Mouse (Mus musculus): ENCODE measurements around the gene Musk. TPM values are rescaled to one million over a fixed set of nuclear protein-coding genes. Genes with fewer than 3 reads are reported as not detected.

The Musk gene
- polyA plus RNA-seq, 1 experiment from 2014 or later = 0.08 TPM

DNA sequence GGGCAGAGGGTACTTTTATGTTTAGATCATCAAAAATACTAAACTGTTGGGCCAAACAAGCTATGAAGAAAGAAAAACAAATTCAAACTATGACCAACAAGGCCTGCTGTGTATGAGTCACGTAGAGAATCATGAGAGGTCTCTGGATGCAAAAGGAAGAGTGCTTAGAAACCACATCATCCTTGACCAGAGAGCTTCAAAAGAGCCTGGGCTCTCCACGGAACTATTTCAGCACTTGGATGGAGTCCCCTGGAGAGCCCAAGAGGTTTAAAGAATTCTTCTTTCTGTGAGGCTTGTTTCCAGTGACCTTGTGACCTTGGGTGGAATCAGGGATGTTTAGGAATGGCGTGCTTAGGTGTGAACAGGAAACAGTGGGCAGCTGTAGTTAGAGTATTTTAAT lies 53.5 kb downstream of the Musk start:
- ATAC-seq = no peak
- Histone ChIP-seq H3K36me3 (replicated peaks; ENCODE audit: insufficient read depth, low read length) (no peaks in the 10 kb centered on the region), H3K9ac (replicated peaks) (no peak overlapping the region), H3K27me3 (ENCODE audit: insufficient read depth, low read length) (no peaks in the 10 kb centered on the region), H3K4me2 (ENCODE audit: low read depth, low read length) (no peak overlapping the region), H3K4me3 (ENCODE audit: low read depth, low read length) (no peak overlapping the region), H3K9me3 (ENCODE audit: low read length) (no peaks in the 10 kb centered on the region), H3K27ac (ENCODE audit: low read depth) (no peak overlapping the region), H3K4me1 (ENCODE audit: insufficient read depth) (no peaks in the 10 kb centered on the region)
- 48% methylated on average over 3 of the region's 3 CpGs for WGBS (ENCODE audit: insufficient replicate concordance)
- no peak for TF ChIP-seq EP300 (IDR thresholded peaks at IDR 0.05; ENCODE audit: low read depth)
- no peak for TF ChIP-seq CTCF (IDR thresholded peaks at IDR 0.05; ENCODE audit: low read depth)
- DNase-seq = no peak

DNA sequence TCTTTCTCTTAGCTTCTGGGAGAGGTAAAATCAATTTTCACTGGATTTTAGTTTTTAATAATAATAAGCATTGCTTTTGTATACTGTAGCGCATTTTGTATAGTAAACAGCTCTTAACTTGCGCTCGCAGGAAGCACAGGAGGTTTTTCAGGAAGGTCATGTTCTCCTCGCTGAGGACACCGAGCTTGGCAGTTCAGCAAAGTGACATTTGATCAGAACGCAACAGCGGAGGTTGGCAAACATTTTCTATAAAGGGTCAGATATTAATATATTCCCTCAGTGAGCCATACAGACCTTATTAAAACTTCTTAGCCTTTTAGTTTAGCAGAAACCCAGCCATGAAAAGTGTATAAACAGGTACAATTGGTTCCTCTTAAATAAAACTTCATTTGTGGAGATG lies 64.4 kb downstream of the Musk start:
- TF ChIP-seq EP300 (IDR thresholded peaks at IDR 0.05; ENCODE audit: low read depth) (no peak), CTCF (IDR thresholded peaks at IDR 0.05; ENCODE audit: low read depth) (no peak)
- Histone ChIP-seq H3K9me3 (ENCODE audit: low read length) (no peaks in the 10 kb centered on the region), H3K4me2 (ENCODE audit: low read depth, low read length) (no peak overlapping the region), H3K9ac (replicated peaks) (no peak overlapping the region), H3K27ac (ENCODE audit: low read depth) (no peak overlapping the region), H3K4me1 (ENCODE audit: insufficient read depth) (no peaks in the 10 kb centered on the region), H3K4me3 (ENCODE audit: low read depth, low read length) (no peak overlapping the region), H3K27me3 (ENCODE audit: insufficient read depth, low read length) (no peaks in the 10 kb centered on the region), H3K36me3 (replicated peaks; ENCODE audit: insufficient read depth, low read length) (no peaks in the 10 kb centered on the region)
- no peak for DNase-seq
- no peak for ATAC-seq
- WGBS (ENCODE audit: insufficient replicate concordance) = 83% methylated on average over 7 of the region's 7 CpGs

- Histone ChIP-seq H3K27me3 (ENCODE audit: insufficient read depth, low read length) (no peaks in the 10 kb centered on the region), H3K9me3 (ENCODE audit: low read length) (no peaks in the 10 kb centered on the region), H3K27ac (ENCODE audit: low read depth) (no peak overlapping the region), H3K36me3 (replicated peaks; ENCODE audit: insufficient read depth, low read length) (no peaks in the 10 kb centered on the region), H3K4me3 (ENCODE audit: low read depth, low read length) (no peak overlapping the region), H3K4me2 (ENCODE audit: low read depth, low read length) (no peak overlapping the region), H3K9ac (replicated peaks) (no peak overlapping the region), H3K4me1 (ENCODE audit: insufficient read depth) (no peaks in the 10 kb centered on the region)
- ATAC-seq (no peak), DNase-seq (no peak)
- 56% methylated on average over 10 of the region's 10 CpGs for WGBS (ENCODE audit: insufficient replicate concordance)
- TF ChIP-seq CTCF (IDR thresholded peaks at IDR 0.05; ENCODE audit: low read depth) (no peak), EP300 (IDR thresholded peaks at IDR 0.05; ENCODE audit: low read depth) (no peak)
These were observed 65.4 kb downstream of the Musk start for GRCm38 (mm10) chr4:58351165-58351564.

- Histone ChIP-seq H3K27me3 (ENCODE audit: insufficient read depth, low read length) (no peaks in the 10 kb centered on the region), H3K9me3 (ENCODE audit: low read length) (no peaks in the 10 kb centered on the region), H3K4me1 (ENCODE audit: insufficient read depth) (no peaks in the 10 kb centered on the region), H3K4me3 (ENCODE audit: low read depth, low read length) (no peak overlapping the region), H3K9ac (replicated peaks) (no peak overlapping the region), H3K36me3 (replicated peaks; ENCODE audit: insufficient read depth, low read length) (no peaks in the 10 kb centered on the region), H3K27ac (ENCODE audit: low read depth) (no peak overlapping the region), H3K4me2 (ENCODE audit: low read depth, low read length) (no peak overlapping the region)
- WGBS (ENCODE audit: insufficient replicate concordance) = 72% methylated on average over 5 of the region's 5 CpGs
- ATAC-seq (peak; percentile 27; the same call in 1 of the 2 replicates), DNase-seq (no peak)
- TF ChIP-seq CTCF (IDR thresholded peaks at IDR 0.05; ENCODE audit: low read depth) = no peak
- no peak for TF ChIP-seq EP300 (IDR thresholded peaks at IDR 0.05; ENCODE audit: low read depth)
These were observed 65.8 kb downstream of the Musk start for GRCm38 (mm10) chr4:58351590-58351989.

DNA sequence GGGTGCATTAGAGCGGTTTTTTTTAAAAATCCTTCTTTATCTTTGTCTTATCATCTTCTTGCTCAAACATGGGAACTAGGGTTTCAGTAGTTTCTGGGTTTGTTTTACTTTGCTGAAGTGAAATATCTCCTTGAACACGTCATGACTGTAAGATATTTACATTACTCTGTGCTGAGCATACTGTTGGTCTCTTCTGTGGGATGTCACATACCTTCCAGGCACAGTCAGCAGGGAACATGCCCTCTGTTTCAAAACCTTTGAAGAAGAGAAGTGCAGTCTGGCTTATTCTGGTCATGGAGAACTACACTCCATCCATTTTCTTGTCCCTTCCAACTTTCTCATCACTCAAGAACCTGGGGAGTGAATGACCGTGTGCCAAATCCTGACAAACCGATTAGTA lies 73.2 kb downstream of the Musk start:
- Histone ChIP-seq H3K36me3 (replicated peaks; ENCODE audit: insufficient read depth, low read length) (no peaks in the 10 kb centered on the region), H3K4me1 (ENCODE audit: insufficient read depth) (no peaks in the 10 kb centered on the region), H3K4me3 (ENCODE audit: low read depth, low read length) (no peak overlapping the region), H3K4me2 (ENCODE audit: low read depth, low read length) (no peak overlapping the region), H3K27ac (ENCODE audit: low read depth) (no peak overlapping the region), H3K27me3 (ENCODE audit: insufficient read depth, low read length) (no peaks in the 10 kb centered on the region), H3K9me3 (ENCODE audit: low read length) (no peaks in the 10 kb centered on the region), H3K9ac (replicated peaks) (no peak overlapping the region)
- WGBS (ENCODE audit: insufficient replicate concordance) = 68% methylated on average over 4 of the region's 4 CpGs
- DNase-seq (no peak), ATAC-seq (no peak)
- TF ChIP-seq EP300 (IDR thresholded peaks at IDR 0.05; ENCODE audit: low read depth) (no peak), CTCF (IDR thresholded peaks at IDR 0.05; ENCODE audit: low read depth) (no peak)

DNA sequence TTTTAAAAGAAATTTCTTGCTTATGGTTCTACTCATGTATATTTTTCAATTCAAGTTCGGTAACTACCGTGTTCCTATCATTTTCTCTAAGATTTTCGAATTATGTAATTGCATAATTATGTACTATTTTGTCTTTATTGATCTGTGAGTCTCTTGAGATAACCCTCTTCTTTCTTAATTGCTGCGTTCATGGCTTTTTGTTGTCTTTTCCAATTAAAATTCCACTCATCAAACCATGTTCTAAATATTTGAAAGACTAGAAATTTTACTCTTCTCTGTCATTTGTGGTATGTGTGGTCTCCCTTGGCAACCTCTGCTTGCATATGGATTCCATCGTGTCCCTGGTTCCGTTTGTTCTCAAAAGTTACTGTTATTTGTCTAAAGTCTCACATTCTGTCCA lies 79.6 kb downstream of the Musk start:
- H3K4me3 ChIP-seq (ENCODE audit: low read depth, low read length) = no peak overlapping the region
- TF ChIP-seq EP300 (IDR thresholded peaks at IDR 0.05; ENCODE audit: low read depth) = no peak
- DNase-seq (no peak), ATAC-seq (no peak)
- H3K4me1 ChIP-seq (ENCODE audit: insufficient read depth) = no peaks in the 10 kb centered on the region
- no peaks in the 10 kb centered on the region for H3K27me3 ChIP-seq (ENCODE audit: insufficient read depth, low read length)
- no peak overlapping the region for H3K27ac ChIP-seq (ENCODE audit: low read depth)
- H3K4me2 ChIP-seq (ENCODE audit: low read depth, low read length) = no peak overlapping the region
- no peak overlapping the region for H3K9ac ChIP-seq (replicated peaks)
- H3K36me3 ChIP-seq (replicated peaks; ENCODE audit: insufficient read depth, low read length) = no peaks in the 10 kb centered on the region
- H3K9me3 ChIP-seq (ENCODE audit: low read length) = no peaks in the 10 kb centered on the region
- whole genome bisulfite sequencing (ENCODE audit: insufficient replicate concordance) = 67% methylated on average over 6 of the region's 6 CpGs

DNA sequence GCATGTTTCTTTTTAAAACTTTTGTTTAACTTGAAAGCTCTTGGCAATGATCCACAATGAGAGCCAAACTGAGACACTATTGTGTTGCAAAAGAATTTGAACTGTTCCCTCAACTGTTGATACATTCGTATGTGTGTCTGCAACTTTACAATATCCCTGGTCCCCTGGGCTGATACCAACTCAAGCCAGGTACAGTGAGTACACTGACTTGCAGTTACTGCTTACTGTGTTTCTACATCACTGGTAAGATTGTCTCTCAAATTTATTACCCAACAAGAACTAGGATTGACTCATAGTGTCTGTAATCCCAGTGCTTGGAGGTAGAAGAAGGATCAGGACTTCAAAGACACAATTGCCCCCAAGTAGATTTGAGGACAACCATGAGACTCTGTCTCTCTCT lies 85.3 kb downstream of the Musk start:
- Histone ChIP-seq H3K4me3 (ENCODE audit: low read depth, low read length) (no peak overlapping the region), H3K4me1 (ENCODE audit: insufficient read depth) (no peaks in the 10 kb centered on the region), H3K27me3 (ENCODE audit: insufficient read depth, low read length) (no peaks in the 10 kb centered on the region), H3K4me2 (ENCODE audit: low read depth, low read length) (no peak overlapping the region), H3K36me3 (replicated peaks; ENCODE audit: insufficient read depth, low read length) (no peaks in the 10 kb centered on the region), H3K27ac (ENCODE audit: low read depth) (no peak overlapping the region), H3K9me3 (ENCODE audit: low read length) (no peaks in the 10 kb centered on the region), H3K9ac (replicated peaks) (no peak overlapping the region)
- WGBS (ENCODE audit: insufficient replicate concordance) = 64% methylated on average over 1 of the region's 1 CpGs
- DNase-seq (no peak), ATAC-seq (no peak)
- TF ChIP-seq CTCF (IDR thresholded peaks at IDR 0.05; ENCODE audit: low read depth) (no peak), EP300 (IDR thresholded peaks at IDR 0.05; ENCODE audit: low read depth) (no peak)
